Mouse (Mus musculus) embryo, embryonic 11 days (tissue): ENCODE data around the gene Gpatch8.

ENCODE experiments used
- DNase-seq: peaks from one replicate; pipeline ENCODE4 v3.0.0-alpha.2; 2015

Gene Gpatch8

GRCm38 (mm10) chr11:102446581-102447461 lies 109.4 kb downstream of the Gpatch8 start:
- DNase-seq, result peak; percentile 75

GRCm38 (mm10) chr11:102445891-102446361 lies 110.3 kb downstream of the Gpatch8 start:
- no peak for DNase-seq

GRCm38 (mm10) chr11:102445264-102445890 lies 110.8 kb downstream of the Gpatch8 start:
- DNase-seq, result peak; percentile 23

- DNase-seq, result peak; percentile 47
Observed at GRCm38 (mm10) chr11:102444781-102445180, 111.4 kb downstream of the Gpatch8 start.

- no peak for DNase-seq
Observed at GRCm38 (mm10) chr11:102444321-102444720, 111.9 kb downstream of the Gpatch8 start.

GRCm38 (mm10) chr11:102443740-102444139 lies 112.5 kb downstream of the Gpatch8 start:
- no peak for DNase-seq

GRCm38 (mm10) chr11:102442089-102442488 lies 114.1 kb downstream of the Gpatch8 start:
- no peak for DNase-seq

GRCm38 (mm10) chr11:102441434-102441833 lies 114.8 kb downstream of the Gpatch8 start:
- no peak for DNase-seq

- no peak for DNase-seq
Observed at GRCm38 (mm10) chr11:102440255-102440654, 115.9 kb downstream of the Gpatch8 start.

- DNase-seq, result no peak
Observed at GRCm38 (mm10) chr11:102439093-102440082, 116.8 kb downstream of the Gpatch8 start.

GRCm38 (mm10) chr11:102438212-102439092 lies 117.7 kb downstream of the Gpatch8 start:
- DNase-seq, result peak; percentile 90

GRCm38 (mm10) chr11:102437120-102438061 lies 118.8 kb downstream of the Gpatch8 start:
- DNase-seq, result peak; percentile 83

GRCm38 (mm10) chr11:102436471-102436790 lies 119.8 kb downstream of the Gpatch8 start:
- no peak for DNase-seq

- DNase-seq, result no peak
Observed at GRCm38 (mm10) chr11:102435754-102436470, 120.3 kb downstream of the Gpatch8 start.

- no peak for DNase-seq
Observed at GRCm38 (mm10) chr11:102434816-102435705, 121.1 kb downstream of the Gpatch8 start.

GRCm38 (mm10) chr11:102434406-102434805 lies 121.8 kb downstream of the Gpatch8 start:
- peak; percentile 93 for DNase-seq

GRCm38 (mm10) chr11:102433866-102434265 lies 122.3 kb downstream of the Gpatch8 start:
- no peak for DNase-seq

GRCm38 (mm10) chr11:102432896-102433295 lies 123.3 kb downstream of the Gpatch8 start:
- DNase-seq, result no peak
